Mouse (Mus musculus): ENCODE results near the gene Sostdc1.

Gene Sostdc1

DNA sequence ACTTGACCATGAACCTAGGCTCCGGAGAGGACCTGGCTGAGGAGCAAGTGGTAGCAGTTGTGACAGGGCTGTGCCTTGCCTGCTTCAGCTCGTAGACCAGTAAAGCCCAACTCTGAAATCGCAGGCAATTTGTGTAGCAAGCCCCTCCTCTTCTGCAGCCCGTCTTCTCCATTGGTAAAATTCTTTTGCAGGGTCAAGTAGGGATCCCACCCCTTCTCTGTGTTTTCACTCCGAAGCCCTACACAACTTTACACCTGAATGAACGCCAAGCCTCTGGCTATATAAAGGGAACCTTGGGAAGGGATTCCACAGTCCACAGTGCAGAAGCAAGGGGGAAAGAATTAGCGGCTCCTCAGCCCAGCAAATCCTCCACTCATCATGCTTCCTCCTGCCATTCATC, at the start of gene Sostdc1:
Gene Sostdc1, plus strand, starts transcription at position 224 of the 400 bp plus-strand sequence.
- TF ChIP-seq GATA4 (IDR thresholded peaks at IDR 0.05; ENCODE audit: insufficient replicate concordance, low read length) = no peak

DNA sequence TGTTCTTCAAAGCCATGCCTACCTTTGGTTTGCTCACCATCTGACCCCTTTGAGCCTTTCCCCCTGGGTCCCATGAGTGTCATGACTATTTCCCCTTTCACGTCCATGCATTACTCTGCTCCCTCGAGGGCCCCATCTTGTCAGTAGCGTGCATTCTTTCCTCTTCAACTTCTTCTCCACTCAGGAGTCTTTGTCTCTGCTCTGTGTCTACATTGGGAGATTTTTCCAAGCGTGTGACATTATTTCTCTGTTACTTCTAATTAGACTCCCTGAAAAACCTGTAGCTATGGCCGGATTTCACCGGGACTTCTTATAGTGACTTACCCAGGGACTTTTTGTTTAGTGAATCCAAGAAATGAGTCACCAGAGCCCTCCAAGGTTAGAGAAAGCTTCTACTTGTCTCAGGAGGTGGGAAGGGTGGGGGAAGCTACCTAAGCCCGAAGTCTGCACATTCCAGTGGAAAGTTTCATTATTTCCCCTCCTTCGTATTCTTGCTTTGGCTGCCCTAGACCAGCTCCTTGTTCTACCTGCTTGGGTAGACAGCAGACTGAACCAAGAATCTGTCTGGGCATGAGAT, 46.2 kb upstream of the Sostdc1 start:
- no peak for TF ChIP-seq GATA4 (IDR thresholded peaks at IDR 0.05; ENCODE audit: insufficient replicate concordance, low read length)

DNA sequence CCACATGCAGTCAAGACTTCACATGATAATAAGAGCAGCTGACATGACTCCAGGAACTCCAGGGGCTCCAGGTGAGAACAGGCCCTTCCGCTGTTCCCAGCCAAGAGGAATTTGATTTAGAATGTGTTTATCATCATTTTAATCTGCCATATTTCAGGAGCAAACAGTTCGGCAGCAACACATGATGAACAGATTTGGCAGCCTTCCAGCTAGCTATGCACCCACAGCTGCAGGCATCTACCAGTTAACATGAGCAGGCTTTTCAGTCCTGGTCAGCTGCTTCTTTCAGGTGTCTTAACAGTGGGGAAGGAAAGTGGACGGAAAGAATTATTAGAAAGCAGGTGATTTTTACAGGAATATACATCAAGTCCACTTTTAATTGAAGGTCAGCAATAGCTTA, 39.1 kb upstream of the Sostdc1 start:
- no peak for TF ChIP-seq GATA4 (IDR thresholded peaks at IDR 0.05; ENCODE audit: insufficient replicate concordance, low read length)

DNA sequence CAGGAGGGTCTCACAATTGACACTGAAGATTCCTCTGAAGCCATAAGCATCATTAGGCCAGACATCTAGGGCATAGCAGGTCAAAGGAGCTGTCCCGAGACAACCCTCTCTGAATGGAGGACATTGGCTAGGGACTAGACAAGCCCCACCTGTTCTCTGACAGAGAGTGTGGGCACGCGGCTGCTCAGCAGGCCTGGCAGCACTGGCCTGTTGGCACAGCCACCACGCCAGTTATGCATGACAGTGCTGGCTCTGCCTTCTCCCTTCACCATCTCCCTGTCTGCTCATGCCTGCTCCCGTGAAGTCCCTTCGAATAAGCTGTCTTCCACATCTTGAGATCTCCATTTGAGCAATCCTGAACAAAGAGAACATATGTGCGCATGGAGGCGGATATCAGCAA, 24.3 kb upstream of the Sostdc1 start:
- no peak for TF ChIP-seq GATA4 (IDR thresholded peaks at IDR 0.05; ENCODE audit: insufficient replicate concordance, low read length)

DNA sequence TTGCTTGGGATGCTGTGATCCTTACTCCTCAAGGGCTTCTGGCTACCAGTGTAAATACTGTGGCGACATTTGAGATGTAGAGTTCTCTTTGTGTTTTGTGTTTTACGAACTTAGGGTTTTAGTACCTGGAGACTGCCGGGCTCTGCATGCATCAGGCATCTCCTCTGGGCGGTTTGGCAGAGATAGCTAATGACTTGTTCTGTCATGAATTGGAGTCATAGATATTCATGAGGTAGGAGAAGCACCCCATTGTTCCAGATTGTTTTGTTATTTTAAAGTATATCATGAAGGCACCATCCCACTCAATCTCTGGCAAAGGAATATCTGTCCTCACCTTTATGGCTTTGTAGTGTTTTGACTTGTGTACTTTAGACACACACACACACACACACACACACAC, 23.5 kb upstream of the Sostdc1 start:
- TF ChIP-seq GATA4 (IDR thresholded peaks at IDR 0.05; ENCODE audit: insufficient replicate concordance, low read length) = no peak

DNA sequence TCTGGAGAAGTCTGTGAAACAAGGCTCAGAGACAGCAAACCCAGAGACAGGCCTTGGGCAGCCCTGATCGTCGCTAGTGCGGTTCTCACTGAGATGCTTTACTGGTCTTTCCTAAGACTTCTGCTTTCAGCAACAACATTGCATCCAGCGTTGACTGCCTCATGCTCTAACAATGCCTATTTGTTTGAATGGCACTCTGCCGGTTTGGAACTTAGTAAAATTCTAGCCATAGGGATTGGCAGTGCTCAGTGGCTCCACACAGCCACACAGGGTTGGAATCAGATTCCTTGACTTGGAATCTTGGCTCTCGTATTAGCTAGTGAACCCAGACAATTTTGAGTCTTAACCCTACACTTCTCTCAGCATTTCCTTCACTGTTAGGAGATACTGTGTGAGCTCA, 22.6 kb upstream of the Sostdc1 start:
- TF ChIP-seq GATA4 (IDR thresholded peaks at IDR 0.05; ENCODE audit: insufficient replicate concordance, low read length) = no peak

DNA sequence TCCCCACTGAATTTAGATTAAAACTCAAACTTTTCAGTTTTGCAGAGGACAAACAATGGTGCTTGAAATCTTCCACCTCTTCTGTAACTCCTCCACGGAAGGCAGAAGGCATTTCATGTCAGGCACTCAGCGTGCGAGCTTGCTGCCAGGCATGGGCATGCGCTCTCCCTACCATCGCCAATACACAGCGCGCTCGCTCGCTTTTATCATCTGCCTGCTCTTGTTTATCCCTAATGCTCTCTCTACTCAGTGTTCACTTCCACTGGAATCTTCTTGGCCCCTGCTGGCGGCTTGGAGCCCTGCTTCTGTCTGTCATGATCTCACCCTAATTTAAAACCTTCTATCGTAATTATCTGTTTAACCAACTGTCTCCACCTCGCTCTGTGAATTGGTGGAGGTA, 11.6 kb upstream of the Sostdc1 start:
- no peak for TF ChIP-seq GATA4 (IDR thresholded peaks at IDR 0.05; ENCODE audit: insufficient replicate concordance, low read length)

DNA sequence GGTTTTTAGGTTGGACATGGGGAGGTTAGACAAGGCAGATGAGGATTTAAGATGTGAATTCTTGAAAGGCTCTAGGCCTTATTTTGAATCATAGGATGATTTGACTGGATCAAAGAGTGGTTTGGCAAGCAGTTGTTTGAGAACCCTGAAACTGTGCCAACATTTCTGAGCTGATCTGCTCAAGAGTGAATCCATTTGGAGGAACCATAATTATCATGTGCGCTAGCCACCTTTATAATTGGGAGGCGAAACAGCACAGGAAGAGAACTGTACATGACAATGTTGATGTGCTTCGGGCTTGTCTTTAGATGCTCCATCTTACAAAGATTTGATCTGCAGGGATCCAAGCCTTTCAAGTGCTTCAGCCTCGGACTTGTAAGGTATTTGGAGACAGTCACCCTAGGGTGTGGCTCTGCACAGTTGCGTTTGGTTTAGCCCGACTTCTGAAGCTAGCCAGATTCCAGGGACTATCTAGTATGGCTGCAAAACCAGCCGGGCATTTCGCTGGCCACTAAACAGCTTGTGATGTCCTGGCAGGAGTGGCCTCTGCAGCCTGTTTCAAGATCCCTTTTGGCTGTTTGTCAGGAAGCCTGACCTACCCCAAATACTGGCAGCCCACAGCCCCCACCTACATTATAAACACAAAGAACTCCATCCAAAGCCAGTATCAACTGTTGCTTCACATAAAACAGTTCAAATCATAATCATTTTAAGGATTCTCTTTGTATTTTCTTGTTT, 10.9 kb upstream of the Sostdc1 start:
- TF ChIP-seq GATA4 (IDR thresholded peaks at IDR 0.05; ENCODE audit: insufficient replicate concordance, low read length) = no peak

DNA sequence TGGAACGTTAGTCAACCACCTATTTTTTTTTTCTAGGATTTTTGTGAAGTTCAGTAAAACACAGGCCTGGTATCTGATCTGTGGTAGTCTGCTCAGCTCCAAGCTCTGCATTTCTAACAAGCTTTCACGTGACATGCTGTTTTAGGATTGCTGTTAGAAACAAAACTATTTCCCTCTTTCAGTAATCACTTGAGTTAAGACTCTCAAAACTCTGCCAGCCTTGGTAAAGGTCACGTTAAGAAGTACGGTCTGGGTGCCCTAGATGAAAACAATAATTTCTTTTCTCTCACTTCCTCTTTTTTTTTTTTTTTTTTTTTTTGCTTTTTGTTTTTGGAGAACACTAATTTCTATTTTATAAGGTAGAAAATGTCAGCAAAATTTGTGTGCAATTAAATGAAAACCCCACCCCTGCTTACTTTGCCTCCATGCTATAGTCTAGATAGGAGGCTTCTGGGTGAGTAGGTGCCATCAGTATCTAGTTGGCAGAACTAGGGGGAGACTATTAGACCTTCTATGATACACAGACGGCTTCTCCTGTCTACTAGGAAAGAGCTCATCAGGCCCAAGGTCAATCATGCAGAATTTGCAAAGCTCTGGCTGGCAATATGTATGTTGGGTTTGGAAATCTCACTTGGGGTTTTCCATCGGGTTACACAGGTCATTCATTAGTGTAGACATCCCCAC, 5.1 kb upstream of the Sostdc1 start:
- TF ChIP-seq GATA4 (IDR thresholded peaks at IDR 0.05; ENCODE audit: insufficient replicate concordance, low read length) = no peak

DNA sequence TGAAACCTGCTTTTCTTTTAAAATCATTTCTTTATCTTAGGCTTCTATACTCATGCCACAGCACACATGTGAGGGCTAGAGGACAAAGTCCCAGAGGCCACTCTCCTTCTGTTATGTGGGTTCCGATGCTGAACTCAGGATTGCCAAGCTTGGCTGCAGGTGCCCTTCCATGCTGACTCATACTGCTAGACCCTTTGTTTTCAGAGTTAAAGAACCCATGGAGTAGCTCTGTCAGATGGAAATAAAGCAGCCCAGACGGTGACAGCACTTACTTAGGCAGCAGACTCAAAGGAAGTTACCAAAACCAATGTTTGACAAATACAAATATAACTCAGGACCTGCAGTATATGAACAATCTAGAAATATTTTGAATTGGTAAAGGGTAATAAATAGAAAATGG, 924 bp upstream of the Sostdc1 start:
- no peak for TF ChIP-seq GATA4 (IDR thresholded peaks at IDR 0.05; ENCODE audit: insufficient replicate concordance, low read length)

DNA sequence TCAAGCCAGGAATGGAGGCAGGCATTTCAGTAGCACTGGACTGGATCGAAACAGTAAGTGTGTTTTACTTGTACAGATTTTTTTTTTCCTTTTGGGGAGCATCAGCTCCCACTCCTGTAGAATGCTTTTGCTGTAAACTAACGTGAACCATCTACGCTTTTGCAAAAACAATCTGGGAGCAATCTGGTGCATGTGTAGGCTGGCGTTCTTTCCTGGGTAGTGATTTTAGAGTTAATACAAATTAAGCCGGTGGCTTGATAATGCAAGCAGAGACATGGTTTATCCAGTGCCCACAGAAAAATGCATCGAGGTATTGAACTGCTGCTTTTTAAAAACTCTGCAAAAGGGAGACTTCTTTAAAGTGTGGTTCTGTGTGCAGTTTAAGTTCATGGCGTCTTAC, 507 bp downstream of the Sostdc1 start:
- TF ChIP-seq GATA4 (IDR thresholded peaks at IDR 0.05; ENCODE audit: insufficient replicate concordance, low read length) = no peak

DNA sequence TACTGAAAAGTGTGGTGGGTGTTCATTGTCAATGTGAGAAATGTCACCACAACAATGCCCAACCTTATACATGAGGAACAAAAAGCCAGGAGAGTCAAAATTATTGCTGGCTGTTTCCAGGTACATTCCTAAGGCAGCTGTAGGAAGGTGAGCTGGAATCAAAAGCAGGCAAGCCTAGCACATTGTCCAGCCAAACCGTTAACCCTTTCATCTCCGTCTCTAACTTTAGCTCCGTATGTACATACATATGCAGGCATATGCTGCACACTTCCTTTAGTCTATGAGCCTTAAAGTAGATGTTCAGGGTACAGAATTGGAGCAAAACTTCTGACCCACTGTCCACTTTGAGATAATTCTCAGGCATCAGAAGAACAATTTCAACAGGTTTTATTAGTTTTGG, 1.6 kb downstream of the Sostdc1 start:
- no peak for TF ChIP-seq GATA4 (IDR thresholded peaks at IDR 0.05; ENCODE audit: insufficient replicate concordance, low read length)

DNA sequence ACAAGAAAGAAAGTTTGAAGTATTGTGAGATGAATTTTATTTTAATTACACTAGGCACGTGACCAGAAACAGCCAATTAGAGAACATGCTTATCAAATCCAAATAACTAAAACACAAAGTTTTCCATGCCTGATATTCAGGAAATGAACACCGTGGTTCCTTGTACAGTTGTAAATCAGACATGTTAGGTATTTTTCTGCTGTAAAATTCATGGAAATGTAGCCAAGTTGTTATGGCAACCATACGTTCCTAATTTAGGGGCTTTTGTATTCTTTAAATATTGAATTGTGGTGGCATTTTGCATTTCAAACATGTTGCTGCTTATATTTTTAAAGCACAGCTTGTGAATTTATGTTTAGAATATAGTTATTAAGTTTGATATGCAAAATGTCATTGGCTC, 2.1 kb downstream of the Sostdc1 start:
- no peak for TF ChIP-seq GATA4 (IDR thresholded peaks at IDR 0.05; ENCODE audit: insufficient replicate concordance, low read length)

DNA sequence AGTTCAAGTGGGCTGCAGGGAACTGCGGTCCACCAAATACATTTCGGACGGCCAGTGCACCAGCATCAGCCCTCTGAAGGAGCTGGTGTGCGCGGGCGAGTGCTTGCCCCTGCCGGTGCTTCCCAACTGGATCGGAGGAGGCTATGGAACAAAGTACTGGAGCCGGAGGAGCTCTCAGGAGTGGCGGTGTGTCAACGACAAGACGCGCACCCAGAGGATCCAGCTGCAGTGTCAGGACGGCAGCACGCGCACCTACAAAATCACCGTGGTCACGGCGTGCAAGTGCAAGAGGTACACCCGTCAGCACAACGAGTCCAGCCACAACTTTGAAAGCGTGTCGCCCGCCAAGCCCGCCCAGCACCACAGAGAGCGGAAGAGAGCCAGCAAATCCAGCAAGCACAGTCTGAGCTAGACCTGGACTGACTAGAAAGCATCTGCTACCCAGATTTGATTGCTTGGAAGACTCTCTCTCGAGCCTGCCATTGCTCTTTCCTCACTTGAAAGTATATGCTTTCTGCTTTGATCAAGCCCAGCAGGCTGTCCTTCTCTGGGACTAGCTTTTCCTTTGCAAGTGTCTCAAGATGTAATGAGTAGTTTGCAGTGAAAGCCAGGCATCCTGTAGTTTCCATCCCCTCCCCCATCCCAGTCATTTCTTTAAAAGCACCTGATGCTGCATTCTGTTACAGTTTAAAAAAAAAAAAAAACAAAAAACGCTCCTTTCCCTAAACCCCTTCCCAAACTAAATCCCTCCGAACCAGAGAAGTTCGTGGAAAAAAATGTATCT, 3.3 kb downstream of the Sostdc1 start:
- no peak for TF ChIP-seq GATA4 (IDR thresholded peaks at IDR 0.05; ENCODE audit: insufficient replicate concordance, low read length)

DNA sequence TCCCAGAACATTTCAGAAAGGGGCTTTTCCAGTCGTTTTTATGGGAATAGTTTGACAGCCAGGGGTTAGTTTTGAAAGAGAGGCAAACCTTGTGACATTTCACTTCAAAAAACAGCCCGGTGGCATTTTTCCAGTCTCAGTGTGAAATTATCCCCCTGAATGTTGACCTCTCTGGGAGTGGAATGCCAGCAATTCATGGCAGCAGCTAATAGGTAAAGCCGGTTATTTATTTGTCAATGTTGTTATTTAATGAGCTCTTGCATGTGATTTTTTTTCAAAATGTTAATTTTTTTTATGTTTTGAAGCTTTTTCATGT, 3.8 kb downstream of the Sostdc1 start:
- TF ChIP-seq GATA4 (IDR thresholded peaks at IDR 0.05; ENCODE audit: insufficient replicate concordance, low read length) = no peak

DNA sequence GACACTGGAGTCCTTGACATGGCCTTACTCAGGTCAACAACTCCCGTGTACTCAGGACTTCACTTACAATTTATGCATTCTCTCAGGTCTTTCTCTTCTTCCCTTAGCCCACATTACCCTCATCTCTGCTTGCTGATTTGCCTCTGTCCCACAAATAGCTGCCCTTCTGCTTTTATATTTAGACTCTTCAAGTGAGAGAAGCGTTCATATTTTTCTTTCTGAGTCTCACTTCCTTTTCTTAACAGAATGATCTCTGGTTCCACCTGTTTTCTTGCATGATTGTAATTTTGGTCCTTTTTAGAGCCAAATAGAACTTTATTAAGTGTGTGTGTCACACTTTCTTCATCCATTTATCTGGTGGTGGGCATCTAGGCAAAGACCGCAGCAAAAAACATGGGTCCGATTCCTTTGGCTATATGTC, 12.2 kb downstream of the Sostdc1 start:
- no peak for TF ChIP-seq GATA4 (IDR thresholded peaks at IDR 0.05; ENCODE audit: insufficient replicate concordance, low read length)

All from liver, adult (tissue).